Mouse (Mus musculus) C2C12 (cell line): ENCODE measurements around the gene 1700029I15Rik.

ENCODE experiments used
- CEBPB ChIP-seq: IDR thresholded peaks from one replicate; pipeline ENCODE4 v1.6.1; 2011; ENCODE audit warnings: low read depth, mild to moderate bottlenecking, control low read depth, moderate library complexity
- CTCF ChIP-seq: IDR thresholded peaks from one replicate; pipeline ENCODE4 v1.5.1; 2011; ENCODE audit not compliant: control insufficient read depth, insufficient read depth, insufficient read length

DNA sequence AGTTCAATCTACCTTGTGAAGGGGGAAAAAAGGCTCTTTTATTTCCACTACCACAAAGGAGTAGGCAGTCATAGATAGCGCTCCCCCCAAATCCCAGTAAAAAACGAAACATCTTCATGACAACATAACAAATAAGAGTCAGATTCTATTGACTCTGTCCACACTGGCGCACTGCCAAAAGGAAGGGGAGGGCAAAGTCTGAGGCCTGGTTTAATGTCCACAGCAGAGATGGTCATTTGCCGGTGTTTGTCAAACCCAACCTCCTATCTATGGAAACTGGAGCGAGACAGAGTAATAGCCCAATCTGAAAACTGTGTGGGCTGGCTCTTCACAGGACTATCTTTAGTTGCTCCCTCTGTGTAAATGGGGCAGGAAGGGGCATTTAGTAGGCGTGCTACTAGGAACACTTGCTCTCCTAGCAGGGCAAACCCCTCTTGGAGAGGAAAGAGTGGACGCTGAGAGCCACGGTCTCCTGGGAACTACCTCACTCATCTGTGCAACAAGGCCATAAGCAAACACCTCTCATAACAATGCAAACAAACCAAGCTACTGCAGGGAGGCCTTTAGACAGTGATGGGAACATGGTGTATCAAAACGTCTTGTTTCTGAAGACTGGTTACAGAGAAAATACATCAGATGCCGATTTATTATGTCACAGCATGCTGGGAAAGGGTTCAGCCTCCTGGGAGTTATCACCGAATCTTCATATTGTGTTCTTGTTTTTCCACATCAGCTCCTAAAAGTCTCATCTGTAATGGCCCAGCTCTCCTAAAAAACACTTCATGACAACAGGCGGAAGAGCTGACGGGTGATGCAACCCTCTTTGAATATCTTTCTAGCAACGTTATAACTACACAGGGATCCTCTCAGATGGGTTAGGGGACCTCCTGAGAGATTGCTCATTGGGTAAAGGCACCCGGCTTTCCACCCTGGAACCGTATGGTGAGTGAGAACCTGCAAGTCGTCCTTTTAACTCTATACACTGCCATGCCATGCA, 50.3 kb downstream of the 1700029I15Rik start:
- TF ChIP-seq CTCF (no peak), CEBPB (no peak)
